Mouse (Mus musculus) limb, embryonic 11.5 days (tissue): Measurements from ENCODE around the gene Rsph6a. TPM values are rescaled to one million over a fixed set of nuclear protein-coding genes. Genes with fewer than 3 reads are reported as not detected.

Experiments
- ATAC-seq: fragments of 200-750 bp; cut with Nextera tagmentation; 2 replicates; pipeline ENCODE4 v1.8.0; 2017; ENCODE audit warnings: low read depth; ENCODE audit not compliant: insufficient number of reproducible peaks, low FRiP score, low TSS enrichment
- DNase-seq: peaks from one replicate; pipeline ENCODE4 v3.0.0-alpha.2; 2015; ENCODE audit warnings: low spot score
- H3K27ac ChIP-seq: fragments of 300-500 bp; sonication (generic); replicated peaks from 2 replicates; pipeline ENCODE4 v1.5.1; 2014; ENCODE audit warnings: low read depth, mild to moderate bottlenecking, low read length
- H3K27me3 ChIP-seq: fragments of 300-500 bp; sonication (generic); 2 replicates; pipeline ENCODE4 v1.6.1; 2014; ENCODE audit warnings: mild to moderate bottlenecking, low read length, mixed read lengths; ENCODE audit not compliant: control insufficient read depth, insufficient read depth
- H3K36me3 ChIP-seq: fragments of 300-500 bp; sonication (generic); 2 replicates; pipeline ENCODE4 v1.6.1; 2014; ENCODE audit warnings: mild to moderate bottlenecking, low read length, moderate library complexity, mixed read lengths; ENCODE audit not compliant: control insufficient read depth, insufficient read depth
- H3K4me1 ChIP-seq: fragments of 300-500 bp; sonication (generic); 2 replicates; pipeline ENCODE4 v1.6.1; 2014; ENCODE audit warnings: low read length, mixed read lengths; ENCODE audit not compliant: control insufficient read depth, insufficient read depth
- H3K4me2 ChIP-seq: fragments of 300-500 bp; sonication (generic); 2 replicates; pipeline ENCODE4 v1.6.1; 2014; ENCODE audit warnings: low read depth, mild to moderate bottlenecking, moderate library complexity; ENCODE audit not compliant: severe bottlenecking
- H3K4me3 ChIP-seq: fragments of 300-500 bp; sonication (generic); 2 replicates; pipeline ENCODE4 v1.5.1; 2014; ENCODE audit warnings: low read depth, low read length
- H3K9ac ChIP-seq: fragments of 300-500 bp; sonication (generic); 2 replicates; pipeline ENCODE4 v1.6.1; 2014; ENCODE audit warnings: mild to moderate bottlenecking, low read length
- H3K9me3 ChIP-seq: fragments of 300-500 bp; sonication (generic); 2 replicates; pipeline ENCODE4 v1.6.1; 2016; ENCODE audit warnings: low read length; ENCODE audit not compliant: control insufficient read depth
- WGBS: fragments of 180-500 bp; shearing (Covaris S2); extraction: QIAGEN DNeasy Blood & Tissue Kit; methylation state at CpG from one replicate; pipeline ENCODE4 v1.1.7; 2014; 5-methylcytosine and 5-hydroxymethylcytosine counted together
- polyA plus RNA-seq: library from polyadenylated mRNA; unstranded; fragments of >200 nt; fragmentation: Nextera tagmentation; extraction: Ambion mirVana; gene quantifications from 2 replicates; pipeline ENCODE4 v1.2.1, GENCODE M21; 2014

Rsph6a gene
- polyA plus RNA-seq, 1 experiment from 2014 or later, result not detected

DNA sequence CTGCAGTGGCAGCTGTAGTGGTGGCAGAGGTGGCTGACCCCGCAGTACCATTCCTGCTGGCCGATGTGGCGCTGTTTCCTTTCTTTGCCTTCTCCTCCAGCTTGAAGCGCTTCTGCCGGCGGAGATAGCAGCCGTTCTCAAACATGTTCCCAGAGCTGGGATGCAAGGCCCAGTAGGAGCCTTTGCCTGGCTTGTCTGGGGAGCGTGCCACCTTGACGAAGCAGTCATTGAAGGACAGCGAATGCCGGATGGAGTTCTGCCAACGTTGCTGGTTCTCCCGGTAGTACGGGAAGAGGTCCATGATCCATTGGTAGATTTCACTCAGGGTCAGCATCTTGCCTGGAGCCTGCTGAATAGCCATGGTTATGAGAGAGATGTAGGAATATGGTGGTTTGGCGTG, 40.0 kb upstream of the Rsph6a start:
- WGBS, result 51% methylated on average over 15 of the region's 15 CpGs
- no peaks in the 10 kb centered on the region for H3K36me3 ChIP-seq
- H3K4me3 ChIP-seq, result no peak overlapping the region
- no peaks in the 10 kb centered on the region for H3K27me3 ChIP-seq
- peaks cover 7% of the 10 kb centered on the region; the same call in 1 of the 2 replicates for H3K4me1 ChIP-seq
- H3K27ac ChIP-seq, result no peak overlapping the region
- no peaks in the 10 kb centered on the region for H3K9me3 ChIP-seq
- H3K9ac ChIP-seq, result no peak overlapping the region
- DNase-seq, result no peak
- ATAC-seq, result no peak
- no peak overlapping the region for H3K4me2 ChIP-seq

DNA sequence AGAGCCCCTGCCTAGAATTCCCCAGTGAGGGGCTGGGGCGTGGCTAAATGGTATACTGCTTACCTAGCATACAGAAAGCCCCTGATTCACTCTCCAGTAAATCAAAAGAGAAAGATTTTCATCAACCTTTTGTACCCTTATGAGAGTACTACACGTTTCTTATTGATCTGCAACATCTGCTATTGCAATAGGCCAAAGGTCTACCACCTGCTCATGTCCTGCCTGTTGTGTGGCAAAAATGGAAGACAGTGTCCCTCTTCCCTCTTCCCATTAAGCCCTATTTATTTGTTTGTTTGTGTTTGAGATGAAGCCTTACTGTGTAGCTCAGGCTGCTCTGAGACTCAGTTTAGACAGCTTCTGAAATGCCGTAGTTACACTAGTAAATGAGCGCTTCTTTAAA, 38.4 kb upstream of the Rsph6a start:
- Histone ChIP-seq H3K4me1 (peaks cover 7% of the 10 kb centered on the region; the same call in 1 of the 2 replicates), H3K27me3 (peaks cover 7% of the 10 kb centered on the region), H3K4me3 (no peak overlapping the region), H3K9me3 (no peaks in the 10 kb centered on the region), H3K9ac (no peak overlapping the region), H3K4me2 (no peak overlapping the region), H3K36me3 (no peaks in the 10 kb centered on the region), H3K27ac (no peak overlapping the region)
- no peak for DNase-seq
- no peak for ATAC-seq
- 88% methylated on average over 4 of the region's 4 CpGs for WGBS

DNA sequence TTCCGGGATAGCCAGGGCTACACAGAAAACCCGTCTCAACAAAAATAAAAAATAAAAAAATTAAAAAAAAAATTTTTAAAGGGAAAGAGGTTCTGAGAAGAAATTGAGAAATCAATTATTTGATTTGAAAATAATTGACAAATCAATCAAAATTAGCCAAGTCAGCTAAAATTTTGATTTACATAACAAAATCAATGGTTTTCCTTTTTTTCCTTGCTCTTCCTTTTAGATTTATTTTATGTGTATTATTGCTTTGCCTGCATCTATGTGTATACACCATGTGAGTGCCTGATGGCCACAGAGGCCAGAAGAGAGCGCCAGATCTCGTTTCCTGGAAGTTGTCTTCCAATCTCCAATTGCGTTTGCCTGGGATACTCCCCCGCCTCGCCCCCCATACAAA, 36.6 kb upstream of the Rsph6a start:
- Histone ChIP-seq H3K36me3 (no peaks in the 10 kb centered on the region), H3K9me3 (no peaks in the 10 kb centered on the region), H3K4me2 (no peak overlapping the region), H3K27me3 (peaks cover 24% of the 10 kb centered on the region), H3K27ac (no peak overlapping the region), H3K4me3 (no peak overlapping the region), H3K4me1 (no peaks in the 10 kb centered on the region), H3K9ac (no peak overlapping the region)
- 88% methylated on average over 7 of the region's 7 CpGs for WGBS
- ATAC-seq, result no peak
- no peak for DNase-seq

DNA sequence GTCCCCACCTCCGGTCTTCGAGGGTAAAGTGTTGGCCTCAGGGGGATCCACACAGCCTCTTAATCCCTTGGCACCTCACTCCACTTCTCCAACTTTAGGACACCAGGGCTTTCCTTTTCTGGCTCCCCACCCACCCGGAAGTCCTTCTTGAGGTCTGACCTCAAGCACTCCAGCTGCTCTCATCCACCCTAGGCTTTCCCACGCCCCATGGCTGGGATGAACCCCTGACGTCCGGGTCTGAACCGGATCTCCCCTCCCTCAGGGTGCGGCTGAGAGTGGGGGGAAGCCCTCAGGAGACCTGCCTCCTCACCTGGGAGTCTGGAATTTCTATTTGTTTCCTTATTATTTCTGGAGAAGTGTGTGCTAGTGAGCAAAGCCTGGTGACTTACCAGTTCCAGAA, 33.4 kb upstream of the Rsph6a start:
- H3K4me1 ChIP-seq, result peaks cover 6% of the 10 kb centered on the region; the same call in 1 of the 2 replicates
- DNase-seq (no peak), ATAC-seq (no peak)
- no peaks in the 10 kb centered on the region for H3K9me3 ChIP-seq
- H3K27ac ChIP-seq, result no peak overlapping the region
- peaks cover 32% of the 10 kb centered on the region for H3K27me3 ChIP-seq
- no peak overlapping the region for H3K9ac ChIP-seq
- H3K36me3 ChIP-seq, result no peaks in the 10 kb centered on the region
- no peak overlapping the region for H3K4me2 ChIP-seq
- WGBS, result 18% methylated on average over 8 of the region's 8 CpGs
- no peak overlapping the region for H3K4me3 ChIP-seq

DNA sequence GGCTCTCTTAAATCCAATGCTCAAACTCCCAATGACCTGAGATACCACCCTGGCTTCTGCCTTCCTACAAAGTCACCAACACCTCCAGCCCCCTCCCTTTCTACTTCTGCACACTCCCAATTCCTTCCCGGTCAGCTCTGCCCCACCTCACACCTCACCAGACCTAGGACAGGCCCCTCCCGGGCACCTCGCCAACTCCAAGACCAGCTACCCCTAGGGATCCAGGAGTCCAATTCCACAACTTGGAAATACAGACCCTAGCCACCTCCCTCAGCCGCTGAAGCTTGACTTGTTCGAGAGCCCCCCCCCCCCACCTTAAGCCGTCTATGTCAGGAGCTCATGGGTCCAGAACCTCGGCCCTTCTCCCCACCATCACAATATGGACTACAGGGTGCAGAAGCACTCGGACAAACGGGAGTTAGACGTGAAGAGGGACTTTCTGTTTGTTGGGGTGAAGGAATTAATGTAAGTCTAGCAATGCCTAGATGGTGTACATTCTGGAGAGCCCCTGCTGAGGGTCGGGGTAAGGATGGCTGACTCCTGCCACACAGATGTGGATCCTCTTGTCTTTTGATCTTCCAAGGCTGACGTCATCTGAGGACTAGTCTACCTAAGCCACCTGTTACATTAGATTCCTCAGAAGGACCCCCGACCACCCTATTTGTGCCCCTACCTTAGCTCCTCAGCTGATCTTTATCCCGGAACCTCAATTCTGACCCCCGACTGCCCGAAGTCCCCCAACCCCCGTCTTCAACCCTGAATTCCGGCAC, 32.1 kb upstream of the Rsph6a start:
- H3K9ac ChIP-seq, result no peak overlapping the region
- H3K4me2 ChIP-seq, result no peak overlapping the region

DNA sequence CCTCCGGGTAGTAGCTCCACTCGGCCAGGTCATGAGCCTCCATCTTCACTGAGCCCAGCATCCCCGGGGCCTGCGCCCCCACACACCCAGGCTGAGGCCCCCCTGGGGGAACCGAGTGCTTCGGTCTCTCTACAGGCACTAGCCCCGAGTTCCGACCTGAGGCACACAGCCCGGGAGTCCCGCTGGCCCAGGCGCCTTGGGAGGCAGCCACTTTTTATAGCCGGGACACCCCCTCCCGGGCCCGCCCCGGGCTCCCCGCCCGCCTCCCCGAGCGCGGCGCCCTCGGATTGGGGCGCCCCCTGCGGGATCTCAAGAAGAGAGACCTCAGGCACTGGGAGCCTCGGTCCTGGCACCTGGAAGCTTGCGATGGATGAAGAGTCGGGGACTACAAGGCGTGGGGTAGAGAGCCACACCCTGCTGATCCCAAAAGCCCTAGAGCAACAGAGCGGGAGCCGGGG, 31.1 kb upstream of the Rsph6a start, which contains the start of gene Foxa3:
Gene Foxa3 (minus strand): TSS at position 182 of the 458 bp plus-strand sequence.
- Histone ChIP-seq H3K4me1 (peaks cover 6% of the 10 kb centered on the region; the same call in 1 of the 2 replicates), H3K4me3 (peak within 1 kb of the TSS; percentile 85), H3K27ac (0 out of 2 replicates have a peak within 1 kb of the TSS, but pooled peaks have one; percentile 47), H3K9ac (peak within 1 kb of the TSS; percentile 86), H3K9me3 (no peaks in the 10 kb centered on the region), H3K36me3 (no peaks in the 10 kb centered on the region), H3K4me2 (peak within 1 kb of the TSS; percentile 82), H3K27me3 (peaks cover 32% of the 10 kb centered on the region)
- peak; percentile 42 for DNase-seq
- ATAC-seq, result peak; percentile 22; the same call in 1 of the 2 replicates
- 4% methylated on average over 21 of the region's 30 CpGs for WGBS

More for the DNA sequence above, 32.1 kb upstream of the Rsph6a start:
- Histone ChIP-seq H3K9me3 (no peaks in the 10 kb centered on the region), H3K27me3 (peaks cover 32% of the 10 kb centered on the region), H3K27ac (no peak overlapping the region), H3K4me1 (peaks cover 6% of the 10 kb centered on the region; the same call in 1 of the 2 replicates), H3K4me3 (no peak overlapping the region), H3K36me3 (no peaks in the 10 kb centered on the region)
- DNase-seq (no peak), ATAC-seq (no peak)
- 52% methylated on average over 18 of the region's 18 CpGs for WGBS

DNA sequence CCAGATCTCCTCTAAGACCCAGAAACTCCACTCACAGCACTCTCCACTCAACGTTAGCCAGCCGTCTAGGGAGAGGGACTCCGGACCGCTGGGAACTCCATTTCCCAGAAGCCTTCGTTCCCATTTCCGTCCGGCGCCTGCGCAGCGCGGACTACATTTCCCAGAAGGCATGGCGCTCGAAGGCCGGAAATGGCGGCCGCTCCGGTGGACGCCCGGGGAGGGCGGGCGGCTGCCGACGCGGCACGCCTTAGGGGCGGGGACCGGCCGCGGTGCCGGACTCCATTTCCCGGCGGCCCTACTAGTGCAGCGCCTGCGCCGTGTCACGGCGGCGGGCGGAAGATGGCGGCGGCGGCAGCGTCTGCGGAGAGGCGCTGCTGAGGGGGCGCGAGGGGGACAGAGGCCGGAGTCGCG, 30.4 kb upstream of the Rsph6a start, which contains the start of gene Sympk:
Gene Sympk (plus strand): TSS at position 282 of the 411 bp plus-strand sequence.
- H3K4me2 ChIP-seq, result peak within 1 kb of the TSS; percentile 82
- peaks cover 2% of the 10 kb centered on the region for H3K36me3 ChIP-seq
- H3K9ac ChIP-seq, result peak within 1 kb of the TSS; percentile 86
- under 1% methylated on average over 46 of the region's 50 CpGs for WGBS
- H3K4me3 ChIP-seq, result peak within 1 kb of the TSS; percentile 85
- no peaks in the 10 kb centered on the region for H3K9me3 ChIP-seq
- DNase-seq (peak; percentile 95), ATAC-seq (peak; percentile 90)
- 0 out of 2 replicates have a peak within 1 kb of the TSS, but pooled peaks have one; percentile 47 for H3K27ac ChIP-seq
- H3K4me1 ChIP-seq, result peaks cover 6% of the 10 kb centered on the region; the same call in 1 of the 2 replicates
- H3K27me3 ChIP-seq, result peaks cover 32% of the 10 kb centered on the region

DNA sequence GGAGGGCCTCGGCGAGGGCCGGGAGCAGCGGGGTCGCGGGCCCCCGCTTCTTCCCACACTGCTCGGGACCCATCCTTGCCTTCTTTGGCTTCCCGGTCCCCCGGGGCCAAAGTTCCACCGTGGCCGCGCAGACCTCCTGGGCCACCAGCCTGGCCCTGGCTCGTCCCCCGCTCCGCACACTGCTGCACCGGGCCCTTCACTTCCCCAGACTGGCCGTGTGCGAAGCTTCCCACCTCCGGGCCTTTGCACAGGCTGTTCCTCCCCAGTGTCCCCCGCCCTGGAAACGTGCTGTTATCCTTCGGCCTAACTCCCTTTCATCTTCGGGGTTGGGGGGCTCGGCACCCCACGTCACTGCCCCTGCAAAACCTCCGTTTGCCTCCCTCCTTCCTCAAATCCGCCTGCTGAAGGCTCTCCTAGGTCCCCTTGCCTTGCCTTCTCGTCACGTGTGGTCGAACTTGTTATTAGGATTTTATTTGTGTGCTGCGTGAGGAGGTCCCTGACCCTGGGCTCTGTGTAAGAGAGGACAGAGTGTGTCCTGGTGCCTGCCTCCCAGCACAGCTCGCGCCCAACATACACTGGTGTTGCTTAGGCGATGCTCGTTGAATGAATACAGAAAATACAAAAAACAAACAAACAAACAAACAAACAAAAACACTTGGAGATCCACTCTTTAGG, 29.8 kb upstream of the Rsph6a start:
- Histone ChIP-seq H3K27me3 (peaks cover 32% of the 10 kb centered on the region), H3K36me3 (peaks cover 7% of the 10 kb centered on the region), H3K9ac (peak overlapping the region; percentile 86), H3K4me1 (peaks cover 6% of the 10 kb centered on the region; the same call in 1 of the 2 replicates), H3K4me3 (peak overlapping the region; percentile 85), H3K9me3 (no peaks in the 10 kb centered on the region), H3K4me2 (peak overlapping the region; percentile 82), H3K27ac (0 out of 2 replicates have a peak overlapping the region, but pooled peaks have one; percentile 47)
- DNase-seq (peak; percentile 56), ATAC-seq (peak; percentile 37)
- WGBS, result 2% methylated on average over 27 of the region's 36 CpGs
